Mouse (Mus musculus) MEL (cell line): Measurements from ENCODE around the gene Fam19a4. TPM values are rescaled to one million over a fixed set of nuclear protein-coding genes. Genes with fewer than 3 reads are reported as not detected.

Experiments
- DNase-seq: peaks from one replicate; pipeline ENCODE4 v3.0.0; 2011; ENCODE audit warnings: low read depth, low spot score
- H3K27ac ChIP-seq: 2 replicates; pipeline ENCODE4 v1.5.1; 2012; ENCODE audit warnings: low read depth, mild to moderate bottlenecking, control low read depth, low read length, moderate library complexity; ENCODE audit not compliant: control insufficient read depth
- H3K27me3 ChIP-seq, 2 experiments: fragments of 150-350 bp in 1 of 2; sonication (generic) in 1 of 2; 2 replicates each; pipeline ENCODE4 v1.6.1; 2012; ENCODE audit warnings: low read length in 2 of 2, mild to moderate bottlenecking in 2 of 2, improper control_type of control experiment in 1 of 2, moderate library complexity in 1 of 2; ENCODE audit not compliant: insufficient read depth in 2 of 2, control insufficient read depth in 1 of 2
- H3K36me3 ChIP-seq, 2 experiments: 2 replicates each; pipeline ENCODE4 v1.6.1; 2012 to 2014; ENCODE audit warnings: low read length in 2 of 2, improper control_type of control experiment in 1 of 2, inconsistent platforms in 1 of 2, mild to moderate bottlenecking in 1 of 2; ENCODE audit not compliant: insufficient read depth in 2 of 2, control insufficient read depth in 1 of 2
- H3K4me1 ChIP-seq, 2 experiments: fragments of 150-350 bp in 1 of 2; sonication (generic) in 1 of 2; 2 replicates each; pipeline ENCODE4 v1.6.1; 2012; ENCODE audit warnings: low read length in 2 of 2, improper control_type of control experiment in 1 of 2, mild to moderate bottlenecking in 1 of 2; ENCODE audit not compliant: insufficient read depth in 2 of 2, control insufficient read depth in 1 of 2
- H3K4me3 ChIP-seq, 2 experiments: fragments of 150-350 bp in 1 of 2; sonication (generic) in 1 of 2; 2 replicates each; pipeline ENCODE4 v1.5.1; 2012; ENCODE audit warnings: low read depth in 2 of 2, low read length in 2 of 2, mild to moderate bottlenecking in 2 of 2, moderate library complexity in 2 of 2, control low read depth in 1 of 2, improper control_type of control experiment in 1 of 2; ENCODE audit not compliant: control insufficient read depth in 1 of 2, insufficient read depth in 1 of 2
- H3K79me2 ChIP-seq: 2 replicates; pipeline ENCODE4 v1.6.1; 2012; ENCODE audit warnings: mild to moderate bottlenecking, low read length, moderate library complexity; ENCODE audit not compliant: control insufficient read depth, poor library complexity, insufficient read depth
- H3K9ac ChIP-seq: 2 replicates; pipeline ENCODE4 v1.6.1; 2012; ENCODE audit warnings: low read depth, mild to moderate bottlenecking, control low read depth, low read length, moderate library complexity; ENCODE audit not compliant: control insufficient read depth, poor library complexity, severe bottlenecking
- H3K9me3 ChIP-seq: fragments of 150-350 bp; sonication (generic); replicated peaks from 2 replicates; pipeline ENCODE4 v1.6.1; 2012; ENCODE audit warnings: mild to moderate bottlenecking, low read length, improper control_type of control experiment, moderate library complexity; ENCODE audit not compliant: insufficient read depth
- CHD1 ChIP-seq: IDR thresholded peaks from 2 replicates; pipeline ENCODE4 v1.6.1; 2012; ENCODE audit warnings: low read depth, mild to moderate bottlenecking, inconsistent platforms, low read length, improper control_type of control experiment
- CHD2 ChIP-seq: IDR thresholded peaks from 2 replicates; pipeline ENCODE4 v1.6.1; 2011; ENCODE audit warnings: low read length, improper control_type of control experiment
- EP300 ChIP-seq, 2 experiments: IDR thresholded peaks; 2 replicates each; pipeline ENCODE4 v1.6.1; 2011; ENCODE audit warnings: improper control_type of control experiment in 2 of 2, low read length in 2 of 2, low read depth in 1 of 2, mild to moderate bottlenecking in 1 of 2
- GABPA ChIP-seq: IDR thresholded peaks from 2 replicates; pipeline ENCODE4 v1.6.1; 2012; ENCODE audit warnings: low read depth, mild to moderate bottlenecking, inconsistent platforms, low read length, improper control_type of control experiment, moderate library complexity
- HCFC1 ChIP-seq: IDR thresholded peaks from 2 replicates; pipeline ENCODE4 v1.6.1; 2012; ENCODE audit warnings: low read depth, mild to moderate bottlenecking, inconsistent platforms, low read length, improper control_type of control experiment, moderate library complexity
- JUND ChIP-seq: IDR thresholded peaks from 2 replicates; pipeline ENCODE4 v1.6.1; 2011; ENCODE audit warnings: low read depth, mild to moderate bottlenecking, improper control_type of control experiment, low read length
- KAT2A ChIP-seq: conservative IDR thresholded peaks from 2 replicates; pipeline ENCODE4 v1.6.1; 2012; ENCODE audit warnings: low read depth, low read length, improper control_type of control experiment, inconsistent platforms
- MAFK ChIP-seq: IDR thresholded peaks from 2 replicates; pipeline ENCODE4 v1.6.1; 2011; ENCODE audit warnings: low read depth, mild to moderate bottlenecking, low read length, improper control_type of control experiment, borderline replicate concordance
- MEF2A ChIP-seq: IDR thresholded peaks from 2 replicates; pipeline ENCODE4 v1.6.1; 2014; ENCODE audit warnings: low read depth, mild to moderate bottlenecking, inconsistent platforms, low read length, improper control_type of control experiment; ENCODE audit not compliant: poor library complexity, insufficient replicate concordance, severe bottlenecking; ENCODE audit errors: extremely low read depth
- MXI1 ChIP-seq: IDR thresholded peaks from 2 replicates; pipeline ENCODE4 v1.6.1; 2011; ENCODE audit warnings: mild to moderate bottlenecking, low read depth, low read length, improper control_type of control experiment
- MYB ChIP-seq: IDR thresholded peaks from 2 replicates; pipeline ENCODE4 v1.6.1; 2011; ENCODE audit warnings: mild to moderate bottlenecking, low read depth, low read length, improper control_type of control experiment
- NRF1 ChIP-seq: IDR thresholded peaks from 2 replicates; pipeline ENCODE4 v1.6.1; 2014; ENCODE audit warnings: low read depth, mild to moderate bottlenecking, inconsistent platforms, low read length, improper control_type of control experiment, moderate library complexity; ENCODE audit not compliant: poor library complexity, insufficient read depth, severe bottlenecking
- RAD21 ChIP-seq: IDR thresholded peaks from 2 replicates; pipeline ENCODE4 v1.6.1; 2011; ENCODE audit warnings: mild to moderate bottlenecking, low read depth, low read length, improper control_type of control experiment
- RCOR1 ChIP-seq: IDR thresholded peaks from 2 replicates; pipeline ENCODE4 v1.6.1; 2012; ENCODE audit warnings: low read depth, mild to moderate bottlenecking, inconsistent platforms, low read length, improper control_type of control experiment
- TAL1 ChIP-seq: IDR thresholded peaks from 2 replicates; pipeline ENCODE4 v1.6.1; 2012; ENCODE audit warnings: mild to moderate bottlenecking, inconsistent platforms, low read length, moderate library complexity, mixed read lengths
- TBP ChIP-seq: IDR thresholded peaks from 2 replicates; pipeline ENCODE4 v1.8.0; 2011; ENCODE audit warnings: low read depth, low read length, improper control_type of control experiment
- TCF12 ChIP-seq: IDR thresholded peaks from 2 replicates; pipeline ENCODE4 v1.6.1; 2014; ENCODE audit warnings: low read depth, mild to moderate bottlenecking, inconsistent platforms, low read length, improper control_type of control experiment, moderate library complexity
- USF1 ChIP-seq: IDR thresholded peaks from 2 replicates; pipeline ENCODE4 v1.6.1; 2014; ENCODE audit warnings: low read depth, mild to moderate bottlenecking, inconsistent platforms, low read length, improper control_type of control experiment, moderate library complexity
- USF2 ChIP-seq, 2 experiments: IDR thresholded peaks; 2 replicates each; pipeline ENCODE4 v1.6.1; 2011 to 2012; ENCODE audit warnings: improper control_type of control experiment in 2 of 2, low read length in 2 of 2, borderline replicate concordance in 1 of 2, inconsistent platforms in 1 of 2, low read depth in 1 of 2, mild to moderate bottlenecking in 1 of 2; ENCODE audit not compliant: insufficient read depth in 1 of 2
- ZC3H11A ChIP-seq: IDR thresholded peaks from 2 replicates; pipeline ENCODE4 v1.6.1; 2012; ENCODE audit warnings: low read depth, mild to moderate bottlenecking, inconsistent platforms, low read length, improper control_type of control experiment
- ZKSCAN1 ChIP-seq: IDR thresholded peaks from 2 replicates; pipeline ENCODE4 v1.6.1; 2012; ENCODE audit warnings: low read depth, mild to moderate bottlenecking, inconsistent platforms, low read length, improper control_type of control experiment, moderate library complexity
- ZMIZ1 ChIP-seq: IDR thresholded peaks from 2 replicates; pipeline ENCODE4 v1.6.1; 2012; ENCODE audit warnings: low read depth, mild to moderate bottlenecking, inconsistent platforms, low read length, improper control_type of control experiment, moderate library complexity
- polyA plus RNA-seq, 2 experiments: library from polyadenylated mRNA; stranded (reverse) in 1 of 2; unstranded in 1 of 2; fragments of >175 nt in 1 of 2; fragments of >200 nt in 1 of 2; gene quantifications; 2 replicates each; pipeline versions ENCODE4 v1.2.1 to v1.2.4; 2012; ENCODE audit warnings: low replicate concordance in 2 of 2, low read depth in 1 of 2; ENCODE audit not compliant: insufficient read length in 2 of 2, insufficient read depth in 1 of 2, missing spikeins in 1 of 2
- total RNA-seq: library from RNA; depleted of rRNA; stranded (reverse); fragments of 300-350 nt; gene quantifications from 2 replicates; pipeline ENCODE4 v1.2.3, GENCODE M21; 2012

The Fam19a4 gene
- total and polyA plus RNA-seq, 3 experiments = not detected

- no peak for DNase-seq
- Histone ChIP-seq H3K36me3 (no peaks in the 10 kb centered on the region), H3K9ac (no peak overlapping the region), H3K4me3 (no peak overlapping the region), H3K27ac (no peak overlapping the region), H3K4me1 (no peaks in the 10 kb centered on the region), H3K79me2 (no peaks in the 10 kb centered on the region), H3K9me3 (no peaks in the 10 kb centered on the region), H3K27me3 (no peaks in the 10 kb centered on the region)
- TF ChIP-seq ZKSCAN1 = no peak
- no peak for TF ChIP-seq RCOR1
- TF ChIP-seq CHD1 = no peak
- TF ChIP-seq USF2 (IDR thresholded peaks at IDR 0.05; ENCODE audit: borderline replicate concordance in 1 of 2, insufficient read depth in 1 of 2, low read depth in 1 of 2, low read length in 2 of 2) = no peak
- no peak for TF ChIP-seq ZC3H11A
- no peak for TF ChIP-seq TBP
Measured at GRCm38 (mm10) chr6:96802981-96803380, 257.2 kb downstream of the Fam19a4 start.

- Histone ChIP-seq H3K4me1 (no peaks in the 10 kb centered on the region), H3K27me3 (no peaks in the 10 kb centered on the region), H3K27ac (no peak overlapping the region), H3K9me3 (no peaks in the 10 kb centered on the region), H3K79me2 (no peaks in the 10 kb centered on the region), H3K9ac (no peak overlapping the region), H3K4me3 (no peak overlapping the region), H3K36me3 (no peaks in the 10 kb centered on the region)
- no peak for DNase-seq
- TF ChIP-seq JUND = no peak
- TF ChIP-seq TCF12 = no peak
- TF ChIP-seq MXI1 = no peak
- no peak for TF ChIP-seq MAFK
- no peak for TF ChIP-seq CHD1
- no peak for TF ChIP-seq KAT2A
- no peak for TF ChIP-seq ZMIZ1
- no peak for TF ChIP-seq USF2 (IDR thresholded peaks at IDR 0.05; ENCODE audit: borderline replicate concordance in 1 of 2, insufficient read depth in 1 of 2, low read depth in 1 of 2, low read length in 2 of 2)
- no peak for TF ChIP-seq HCFC1
- TF ChIP-seq CHD2 = no peak
- TF ChIP-seq RAD21 = no peak
- TF ChIP-seq MYB = no peak
- no peak for TF ChIP-seq EP300 (IDR thresholded peaks at IDR 0.05; ENCODE audit: low read depth in 1 of 2, low read length in 2 of 2)
- TF ChIP-seq NRF1 = no peak
- no peak for TF ChIP-seq MEF2A
- TF ChIP-seq GABPA = no peak
- no peak for TF ChIP-seq TBP
- TF ChIP-seq USF1 = no peak
- TF ChIP-seq TAL1 = no peak
Measured at GRCm38 (mm10) chr6:96798746-96799145, 261.5 kb downstream of the Fam19a4 start.
